Mouse (Mus musculus) embryonic facial prominence, embryonic 11.5 days (tissue): ENCODE data around the gene Hist1h2bk. TPM values are rescaled to one million over a fixed set of nuclear protein-coding genes. Genes with fewer than 3 reads are reported as not detected.

Experiments used
- ATAC-seq: fragments of 200-750 bp; cut with Nextera tagmentation; replicated peaks from 2 replicates; pipeline ENCODE4 v1.8.0; 2017; ENCODE audit warnings: low read depth; ENCODE audit not compliant: insufficient number of reproducible peaks, low FRiP score, low TSS enrichment
- DNase-seq: peaks from one replicate; pipeline ENCODE4 v3.0.0-alpha.2; 2015; ENCODE audit warnings: low spot score
- H3K27ac ChIP-seq: fragments of 300-500 bp; sonication (generic); replicated peaks from 2 replicates; pipeline ENCODE4 v1.5.1; 2014; ENCODE audit warnings: mild to moderate bottlenecking, low read depth, low read length, control low read depth
- H3K27me3 ChIP-seq: fragments of 300-500 bp; sonication (generic); 2 replicates; pipeline ENCODE4 v1.6.1; 2014; ENCODE audit warnings: mild to moderate bottlenecking, low read length, moderate library complexity, mixed read lengths; ENCODE audit not compliant: control insufficient read depth, insufficient read depth
- H3K36me3 ChIP-seq: fragments of 300-500 bp; sonication (generic); replicated peaks from 2 replicates; pipeline ENCODE4 v1.6.1; 2014; ENCODE audit warnings: low read depth, mild to moderate bottlenecking, low read length, moderate library complexity, mixed read lengths; ENCODE audit not compliant: control insufficient read depth, insufficient read depth
- H3K4me1 ChIP-seq: fragments of 300-500 bp; sonication (generic); 2 replicates; pipeline ENCODE4 v1.6.1; 2014; ENCODE audit warnings: low read length, mixed read lengths; ENCODE audit not compliant: control insufficient read depth, insufficient read depth
- H3K4me2 ChIP-seq: fragments of 300-500 bp; sonication (generic); 2 replicates; pipeline ENCODE4 v1.6.1; 2014; ENCODE audit warnings: low read depth, mild to moderate bottlenecking, control low read depth, low read length, moderate library complexity
- H3K4me3 ChIP-seq: fragments of 300-500 bp; sonication (generic); 2 replicates; pipeline ENCODE4 v1.5.1; 2014; ENCODE audit warnings: low read depth, low read length, control low read depth
- H3K9ac ChIP-seq: fragments of 300-500 bp; sonication (generic); replicated peaks from 2 replicates; pipeline ENCODE4 v1.6.1; 2014; ENCODE audit warnings: mild to moderate bottlenecking, control low read depth, low read length
- H3K9me3 ChIP-seq: fragments of 300-500 bp; sonication (generic); replicated peaks from 2 replicates; pipeline ENCODE4 v1.6.1; 2016; ENCODE audit warnings: mild to moderate bottlenecking, low read length, inconsistent platforms, mixed read lengths; ENCODE audit not compliant: control insufficient read depth
- WGBS: fragments of 180-500 bp; shearing (Covaris S2); extraction: QIAGEN DNeasy Blood & Tissue Kit; methylation state at CpG from one replicate; pipeline ENCODE4 v1.1.7; 2014; 5-methylcytosine and 5-hydroxymethylcytosine counted together
- polyA plus RNA-seq: library from polyadenylated mRNA; unstranded; fragments of >200 nt; fragmentation: Nextera tagmentation; extraction: Ambion mirVana; gene quantifications from 2 replicates; pipeline ENCODE4 v1.2.1, GENCODE M21; 2014

Gene Hist1h2bk
- polyA plus RNA-seq, 1 experiment from 2014 or later, result 15.9 TPM

- WGBS, result 1% methylated on average over 21 of the region's 21 CpGs
- H3K27ac ChIP-seq, result no peak overlapping the region
- ATAC-seq (no peak), DNase-seq (no peak)
- H3K9ac ChIP-seq, result no peak overlapping the region
- H3K4me2 ChIP-seq, result peak overlapping the region; percentile 22; the same call in 1 of the 2 replicates
- no peaks in the 10 kb centered on the region for H3K4me1 ChIP-seq
- H3K36me3 ChIP-seq, result no peaks in the 10 kb centered on the region
- H3K9me3 ChIP-seq, result no peaks in the 10 kb centered on the region
- peaks cover 46% of the 10 kb centered on the region for H3K27me3 ChIP-seq
- peak overlapping the region; percentile 21 for H3K4me3 ChIP-seq
Observed at GRCm38 (mm10) chr13:21997201-21997820, 38.4 kb upstream of the Hist1h2bk start.

GRCm38 (mm10) chr13:21997821-21998220 lies 37.8 kb upstream of the Hist1h2bk start:
- Histone ChIP-seq H3K27me3 (peaks cover 51% of the 10 kb centered on the region), H3K27ac (no peak overlapping the region), H3K4me1 (no peaks in the 10 kb centered on the region), H3K4me2 (no peak overlapping the region), H3K9me3 (no peaks in the 10 kb centered on the region), H3K9ac (no peak overlapping the region), H3K36me3 (no peaks in the 10 kb centered on the region), H3K4me3 (no peak overlapping the region)
- DNase-seq (no peak), ATAC-seq (no peak)
- WGBS, result 8% methylated on average over 4 of the region's 4 CpGs

DNA sequence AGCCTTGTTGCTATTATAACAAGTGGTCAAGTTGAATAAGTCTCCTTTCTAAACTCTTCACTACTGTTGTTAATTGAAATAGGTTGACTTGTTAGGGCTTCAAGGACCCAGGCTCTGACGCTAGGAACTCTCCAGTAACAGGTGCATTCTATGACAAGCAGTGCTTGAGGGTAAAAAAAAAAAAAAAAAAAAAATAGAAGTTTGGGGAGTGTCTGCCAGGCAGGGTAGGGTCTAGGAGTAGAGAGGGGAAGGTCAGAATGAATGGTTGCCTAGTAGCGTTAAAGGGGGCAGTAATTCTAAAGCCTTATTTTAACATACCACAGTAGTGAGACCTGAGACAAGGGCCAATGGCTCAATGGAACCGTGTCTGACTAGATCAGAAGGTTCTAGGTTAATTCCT lies 37.3 kb upstream of the Hist1h2bk start:
- 21% methylated on average over 3 of the region's 3 CpGs for WGBS
- Histone ChIP-seq H3K4me1 (no peaks in the 10 kb centered on the region), H3K27me3 (peaks cover 51% of the 10 kb centered on the region), H3K9me3 (no peaks in the 10 kb centered on the region), H3K9ac (no peak overlapping the region), H3K36me3 (no peaks in the 10 kb centered on the region), H3K4me2 (no peak overlapping the region), H3K27ac (no peak overlapping the region), H3K4me3 (no peak overlapping the region)
- DNase-seq (no peak), ATAC-seq (no peak)

GRCm38 (mm10) chr13:21999147-21999546 lies 36.5 kb upstream of the Hist1h2bk start:
- no peaks in the 10 kb centered on the region for H3K36me3 ChIP-seq
- ATAC-seq, result no peak
- H3K9ac ChIP-seq, result no peak overlapping the region
- H3K27me3 ChIP-seq, result peaks cover 57% of the 10 kb centered on the region
- H3K4me1 ChIP-seq, result no peaks in the 10 kb centered on the region
- H3K4me3 ChIP-seq, result no peak overlapping the region
- no peaks in the 10 kb centered on the region for H3K9me3 ChIP-seq
- H3K27ac ChIP-seq, result no peak overlapping the region
- no peak for DNase-seq
- WGBS, result 33% methylated on average over 4 of the region's 4 CpGs
- no peak overlapping the region for H3K4me2 ChIP-seq

DNA sequence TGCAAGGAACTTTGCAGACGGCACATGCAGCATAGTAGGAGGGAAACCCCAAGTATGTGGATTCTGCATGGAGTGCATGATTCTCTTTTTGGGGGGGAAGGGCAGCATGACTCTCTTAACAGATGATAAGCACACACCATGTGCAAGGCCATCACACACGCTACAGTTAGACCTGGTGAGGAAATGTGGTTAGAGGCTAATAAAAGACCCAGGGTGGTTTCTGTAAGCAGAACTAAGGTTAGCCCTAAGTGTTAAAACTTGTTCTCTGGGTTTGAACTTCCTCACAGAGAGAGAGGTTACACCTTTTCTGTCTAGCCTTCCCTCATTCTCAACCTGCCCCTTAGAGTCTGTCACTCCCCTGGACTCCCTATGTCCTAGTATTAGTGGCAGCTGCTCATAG lies 34.3 kb upstream of the Hist1h2bk start:
- H3K9ac ChIP-seq, result no peak overlapping the region
- 53% methylated on average over 2 of the region's 2 CpGs for WGBS
- no peak overlapping the region for H3K27ac ChIP-seq
- ATAC-seq (no peak), DNase-seq (no peak)
- H3K9me3 ChIP-seq, result no peaks in the 10 kb centered on the region
- H3K36me3 ChIP-seq, result no peaks in the 10 kb centered on the region
- H3K4me3 ChIP-seq, result no peak overlapping the region
- H3K27me3 ChIP-seq, result peaks cover 70% of the 10 kb centered on the region
- H3K4me1 ChIP-seq, result no peaks in the 10 kb centered on the region
- no peak overlapping the region for H3K4me2 ChIP-seq

DNA sequence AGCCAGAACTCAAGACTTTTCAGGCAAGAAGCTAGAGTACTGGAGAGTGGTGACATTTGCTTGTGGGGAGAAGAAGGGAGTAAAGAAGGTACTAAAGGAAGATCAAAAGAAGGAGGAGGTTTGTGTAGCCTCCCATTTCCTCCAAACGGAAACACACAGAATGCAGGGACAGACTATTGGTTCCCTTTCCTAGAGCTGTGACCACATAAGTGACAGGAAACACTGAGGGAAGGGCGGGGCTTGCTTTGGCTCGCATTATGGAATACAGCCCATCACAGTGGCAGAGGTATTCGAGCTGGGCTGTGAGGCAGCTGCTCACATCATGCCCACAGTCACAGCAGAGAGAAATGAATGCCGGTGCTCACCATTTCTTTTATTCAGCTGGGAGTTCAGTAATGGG lies 33.8 kb upstream of the Hist1h2bk start:
- no peak for ATAC-seq
- WGBS, result 28% methylated on average over 5 of the region's 5 CpGs
- Histone ChIP-seq H3K4me3 (no peak overlapping the region), H3K9ac (no peak overlapping the region), H3K4me2 (no peak overlapping the region), H3K36me3 (no peaks in the 10 kb centered on the region), H3K27ac (no peak overlapping the region), H3K9me3 (no peaks in the 10 kb centered on the region), H3K4me1 (0 out of 2 replicates have a peak, but pooled peaks cover 2% of the 10 kb centered on the region), H3K27me3 (peaks cover 73% of the 10 kb centered on the region)
- no peak for DNase-seq

DNA sequence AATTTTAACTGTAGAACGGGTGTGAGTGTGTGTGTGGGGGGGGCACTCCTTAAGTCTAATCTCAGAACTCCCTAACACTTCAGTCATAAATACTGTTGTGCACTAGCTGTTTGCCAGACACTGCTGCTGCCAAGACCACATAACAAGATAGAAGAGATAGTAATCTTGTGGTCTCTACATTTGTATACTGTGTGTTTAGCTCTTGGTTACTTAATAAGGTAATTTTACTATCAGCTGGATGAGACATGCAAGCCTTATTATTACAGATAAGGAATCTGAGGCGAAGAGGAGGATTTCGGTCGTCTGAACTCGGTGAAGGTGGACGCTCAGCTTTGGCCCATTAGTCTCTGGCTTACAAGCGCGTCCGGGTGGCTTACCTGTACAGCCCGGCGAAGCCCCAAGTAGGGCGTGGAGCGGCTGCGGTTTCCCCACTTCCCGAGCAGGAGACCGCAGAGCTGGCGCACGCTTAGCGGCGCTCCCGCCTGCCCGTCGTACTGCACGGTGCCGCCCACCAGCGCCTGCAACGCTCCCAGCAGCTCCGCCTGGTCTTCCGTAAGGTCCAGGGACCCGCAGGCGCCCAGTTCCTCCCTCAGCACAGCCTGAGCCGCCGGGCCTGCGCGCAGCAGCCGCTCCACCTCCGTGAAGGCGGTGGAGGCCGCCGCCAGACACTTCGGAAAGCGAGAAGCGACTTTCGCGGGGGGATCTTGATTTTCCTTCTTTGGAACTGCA lies 29.9 kb upstream of the Hist1h2bk start:
- Histone ChIP-seq H3K4me2 (peak overlapping the region; percentile 91), H3K27ac (no peak overlapping the region), H3K9ac (peak overlapping the region; percentile 44), H3K4me1 (0 out of 2 replicates have a peak, but pooled peaks cover 3% of the 10 kb centered on the region), H3K9me3 (no peaks in the 10 kb centered on the region), H3K27me3 (peaks cover 78% of the 10 kb centered on the region), H3K4me3 (peak overlapping the region; percentile 47), H3K36me3 (no peaks in the 10 kb centered on the region)
- ATAC-seq (peak; percentile 81), DNase-seq (peak; percentile 50)
- under 1% methylated on average over 45 of the region's 45 CpGs for whole genome bisulfite sequencing
